Mouse (Mus musculus): ENCODE measurements around the gene Cyp2b23. TPM values are rescaled to one million over a fixed set of nuclear protein-coding genes. Genes with fewer than 3 reads are reported as not detected.

Cyp2b23 gene
- polyA plus RNA-seq (2021; fragmentation: Nextera tagmentation), result not detected in 2 replicates
- long read RNA-seq, experiment 1, partial matches to known transcripts, result 0 of 1 reads
- long read RNA-seq, experiment 1, other reads (novel, unspliced or antisense), result 1 of 1 reads
- long read RNA-seq, experiment 2, result 0 reads

DNA sequence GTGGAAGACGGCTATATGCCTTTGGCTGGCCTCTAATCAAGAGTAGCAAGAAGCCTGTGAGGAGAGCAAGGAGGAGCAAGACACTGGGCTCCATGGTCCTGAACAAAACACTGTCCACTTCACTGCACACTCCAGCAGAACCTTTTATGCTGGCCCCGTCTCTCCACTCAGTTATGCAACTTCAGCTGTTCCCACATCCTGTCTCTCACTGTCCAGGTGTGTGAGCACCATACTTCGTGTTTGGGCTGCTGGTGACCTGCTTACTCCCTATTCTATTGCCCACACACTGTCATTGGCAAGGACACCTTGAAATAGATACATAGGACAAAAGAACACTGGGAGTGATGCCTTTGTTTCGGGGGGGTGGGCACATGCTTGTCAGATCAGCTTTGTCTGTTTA, at the start of gene Cyp2b23:
Gene Cyp2b23, minus strand, starts transcription at position 101 of the 400 bp plus-strand sequence.

DNA sequence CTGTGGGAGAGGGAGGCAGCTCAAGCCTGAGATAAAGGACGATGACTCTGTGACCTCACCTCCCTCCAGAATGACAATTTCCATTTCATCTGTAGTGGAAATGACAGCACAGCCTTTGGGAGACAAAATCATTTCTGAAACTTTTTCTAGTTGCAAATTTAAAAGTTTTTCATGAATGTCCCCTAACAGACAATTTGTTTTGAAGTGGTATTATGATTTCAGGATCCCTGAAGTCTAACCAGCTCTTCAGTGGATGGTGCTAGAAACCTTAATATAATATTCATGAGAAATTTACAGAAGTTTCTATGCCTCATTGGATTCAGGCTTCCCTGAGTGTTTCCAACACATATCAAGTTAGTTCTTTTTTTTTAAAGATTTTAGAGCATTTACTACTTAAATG, 67.9 kb downstream of the Cyp2b23 start, which contains the start of gene Vmn1r185:
Gene Vmn1r185, minus strand, starts transcription at position 101 of the 400 bp plus-strand sequence.

Other genes with a start within 250 kb of the Cyp2b23 start
- gene Nlrp9a, start 151.4 kb downstream of the Cyp2b23 start, polyA plus RNA-seq (2021; fragmentation: Nextera tagmentation), result not detected in 2 replicates
- not detected in 2 replicates for gene Vmn1r185, start 68.0 kb downstream of the Cyp2b23 start, polyA plus RNA-seq (2021; fragmentation: Nextera tagmentation)
- not detected in 2 replicates for gene Cyp2b19, start 70.7 kb upstream of the Cyp2b23 start, polyA plus RNA-seq (2021; fragmentation: Nextera tagmentation)
- gene Cyp2g1, start 122.5 kb upstream of the Cyp2b23 start, polyA plus RNA-seq (2021; fragmentation: Nextera tagmentation), result not detected in 2 replicates
- gene Cyp2a5, start 148.9 kb upstream of the Cyp2b23 start, polyA plus RNA-seq (2021; fragmentation: Nextera tagmentation), result 0.33 TPM in 1 of 2 replicates, not detected in the other